Mouse (Mus musculus) midbrain, embryonic 16.5 days (tissue): Measurements from ENCODE around the gene Chst4. TPM values are rescaled to one million over a fixed set of nuclear protein-coding genes. Genes with fewer than 3 reads are reported as not detected.

Experiments used
- ATAC-seq: fragments of 200-750 bp; cut with Nextera tagmentation; 2 replicates; pipeline ENCODE4 v1.8.0; 2017; ENCODE audit warnings: moderate TSS enrichment
- H3K27ac ChIP-seq: fragments of 300-500 bp; sonication (generic); 2 replicates; pipeline ENCODE4 v1.5.1; 2014; ENCODE audit warnings: mild to moderate bottlenecking, low read length, mixed read lengths
- H3K27me3 ChIP-seq: fragments of 300-500 bp; sonication (generic); 2 replicates; pipeline ENCODE4 v1.6.1; 2014; ENCODE audit warnings: low read depth, low read length, mixed read lengths; ENCODE audit not compliant: control insufficient read depth, insufficient read depth
- H3K36me3 ChIP-seq: fragments of 300-500 bp; sonication (generic); 2 replicates; pipeline ENCODE4 v1.6.1; 2014; ENCODE audit warnings: mild to moderate bottlenecking, low read length, moderate library complexity, mixed read lengths; ENCODE audit not compliant: control insufficient read depth, insufficient read depth
- H3K4me1 ChIP-seq: fragments of 300-500 bp; sonication (generic); 2 replicates; pipeline ENCODE4 v1.6.1; 2014; ENCODE audit warnings: mild to moderate bottlenecking, low read length, mixed read lengths; ENCODE audit not compliant: control insufficient read depth, insufficient read depth
- H3K4me2 ChIP-seq: fragments of 300-500 bp; sonication (generic); 2 replicates; pipeline ENCODE4 v1.6.1; 2014; ENCODE audit warnings: mild to moderate bottlenecking, low read length, mixed read lengths
- H3K4me3 ChIP-seq: fragments of 300-500 bp; sonication (generic); 2 replicates; pipeline ENCODE4 v1.5.1; 2014; ENCODE audit warnings: low read depth, mild to moderate bottlenecking, low read length, moderate library complexity, mixed read lengths
- H3K9ac ChIP-seq: fragments of 300-500 bp; sonication (generic); 2 replicates; pipeline ENCODE4 v1.6.1; 2014; ENCODE audit warnings: low read depth, low read length, mixed read lengths
- H3K9me3 ChIP-seq: fragments of 300-500 bp; sonication (generic); replicated peaks from 2 replicates; pipeline ENCODE4 v1.6.1; 2014; ENCODE audit warnings: mild to moderate bottlenecking, low read length, mixed read lengths; ENCODE audit not compliant: control insufficient read depth, poor library complexity, severe bottlenecking
- WGBS: fragments of 180-500 bp; shearing (Covaris S2); extraction: QIAGEN DNeasy Blood & Tissue Kit; methylation state at CpG from one replicate; pipeline ENCODE4 v1.1.7; 2014; 5-methylcytosine and 5-hydroxymethylcytosine counted together
- polyA plus RNA-seq: library from polyadenylated mRNA; unstranded; fragments of >200 nt; fragmentation: Nextera tagmentation; extraction: Ambion mirVana; gene quantifications from 2 replicates; pipeline ENCODE4 v1.2.1, GENCODE M21; 2015

Chst4 gene
- polyA plus RNA-seq, result not detected in 2 replicates

GRCm38 (mm10) chr8:110039659-110040058 is at the start of gene Chst4:
Gene Chst4, minus strand, starts transcription at chr8:110039740.
- no peaks in the 10 kb centered on the region for H3K4me1 ChIP-seq
- WGBS, result 85% methylated on average over 5 of the region's 5 CpGs
- H3K9ac ChIP-seq, result no peak within 1 kb of the TSS
- no peaks in the 10 kb centered on the region for H3K9me3 ChIP-seq
- no peak within 1 kb of the TSS for H3K27ac ChIP-seq
- H3K36me3 ChIP-seq, result no peaks in the 10 kb centered on the region
- H3K4me2 ChIP-seq, result no peak within 1 kb of the TSS
- no peaks in the 10 kb centered on the region for H3K27me3 ChIP-seq
- ATAC-seq, result no peak
- no peak within 1 kb of the TSS for H3K4me3 ChIP-seq

- H3K4me1 ChIP-seq, result peaks cover 18% of the 10 kb centered on the region
- no peak for ATAC-seq
- no peak overlapping the region for H3K4me2 ChIP-seq
- H3K36me3 ChIP-seq, result peaks cover 31% of the 10 kb centered on the region
- H3K9me3 ChIP-seq, result no peaks in the 10 kb centered on the region
- 78% methylated on average over 11 of the region's 11 CpGs for WGBS
- no peak overlapping the region for H3K9ac ChIP-seq
- H3K4me3 ChIP-seq, result no peak overlapping the region
- H3K27ac ChIP-seq, result no peak overlapping the region
- H3K27me3 ChIP-seq, result no peaks in the 10 kb centered on the region
Measured at GRCm38 (mm10) chr8:110082416-110083105, 43.0 kb upstream of the Chst4 start.

GRCm38 (mm10) chr8:110079282-110080221 is 40.0 kb upstream of the Chst4 start, which contains the start of gene Zfp612:
Gene Zfp612, plus strand, starts transcription at chr8:110079746.
- 6% methylated on average over 52 of the region's 54 CpGs for WGBS
- Histone ChIP-seq H3K4me3 (peak within 1 kb of the TSS; percentile 56), H3K27me3 (no peaks in the 10 kb centered on the region), H3K9ac (peak within 1 kb of the TSS; percentile 72), H3K36me3 (peaks cover 6% of the 10 kb centered on the region; the same call in 1 of the 2 replicates), H3K4me2 (peak within 1 kb of the TSS; percentile 88), H3K27ac (peak within 1 kb of the TSS; percentile 59), H3K4me1 (peaks cover 18% of the 10 kb centered on the region), H3K9me3 (no peaks in the 10 kb centered on the region)
- ATAC-seq, result peak; percentile 97

DNA sequence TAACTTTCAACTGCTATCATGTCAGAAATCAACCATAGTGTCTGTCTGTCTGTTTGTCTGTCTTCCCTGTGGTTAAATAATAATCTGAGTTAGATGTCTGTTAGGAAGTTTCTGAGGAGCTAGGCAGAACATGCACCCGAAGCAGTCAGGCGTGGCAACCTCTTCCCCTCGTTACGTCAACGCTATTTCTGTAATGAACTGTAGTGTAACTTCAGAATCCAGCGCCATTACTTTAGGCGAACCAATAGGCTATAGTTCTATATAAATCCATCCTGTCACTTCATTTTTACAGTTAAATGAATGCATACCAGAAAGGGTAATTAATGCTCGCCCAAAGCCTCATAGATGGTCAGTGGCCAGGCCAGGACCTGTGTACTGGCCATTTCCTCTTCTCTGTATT is 35.0 kb upstream of the Chst4 start:
- H3K27ac ChIP-seq, result no peak overlapping the region
- H3K4me2 ChIP-seq, result no peak overlapping the region
- no peaks in the 10 kb centered on the region for H3K36me3 ChIP-seq
- H3K27me3 ChIP-seq, result no peaks in the 10 kb centered on the region
- no peaks in the 10 kb centered on the region for H3K9me3 ChIP-seq
- no peak overlapping the region for H3K9ac ChIP-seq
- ATAC-seq, result no peak
- no peaks in the 10 kb centered on the region; the same call in 1 of the 2 replicates for H3K4me1 ChIP-seq
- H3K4me3 ChIP-seq, result no peak overlapping the region
- WGBS, result 84% methylated on average over 8 of the region's 8 CpGs

DNA sequence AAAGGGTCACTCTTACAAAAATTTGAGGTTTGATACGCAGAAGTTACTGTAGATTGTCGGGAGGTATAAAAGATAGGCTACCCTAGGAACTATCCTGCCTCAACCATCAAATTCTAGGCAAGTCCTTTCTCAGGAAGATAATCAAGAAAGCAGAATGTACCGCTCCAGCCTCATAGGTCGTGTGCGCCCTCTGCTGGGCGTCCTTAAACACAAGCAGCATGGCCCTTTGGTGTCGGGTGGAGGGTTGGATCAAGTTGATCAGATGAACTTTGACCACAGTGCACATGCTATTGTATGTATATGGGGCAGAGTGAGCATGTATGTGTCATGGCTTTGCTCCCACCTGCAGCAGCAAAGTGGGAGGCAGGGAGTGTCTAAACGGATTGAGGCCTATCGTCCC is 32.1 kb upstream of the Chst4 start:
- no peak for ATAC-seq

DNA sequence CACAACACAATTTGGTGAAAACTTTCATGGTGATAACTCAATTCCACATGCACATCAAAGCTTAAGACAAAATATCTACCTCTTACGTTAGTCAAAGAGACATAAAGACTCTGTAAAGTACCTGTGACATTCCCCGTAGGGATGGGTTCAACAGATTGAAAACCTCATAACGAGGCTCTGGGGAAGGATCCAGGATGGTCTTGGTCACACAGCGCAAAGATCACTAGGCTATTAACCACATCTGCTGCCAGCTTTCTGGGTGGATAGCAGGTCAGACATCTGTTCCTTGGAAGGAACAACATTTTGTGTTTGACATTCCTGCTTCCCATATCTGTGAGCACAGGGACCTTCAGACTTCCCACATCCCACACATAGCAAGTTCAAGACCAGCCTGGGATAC is 30.2 kb upstream of the Chst4 start:
- Histone ChIP-seq H3K4me1 (no peaks in the 10 kb centered on the region), H3K4me3 (no peak overlapping the region), H3K27ac (no peak overlapping the region), H3K4me2 (no peak overlapping the region), H3K36me3 (no peaks in the 10 kb centered on the region), H3K9ac (no peak overlapping the region), H3K9me3 (no peaks in the 10 kb centered on the region), H3K27me3 (no peaks in the 10 kb centered on the region)
- no peak for ATAC-seq
- 92% methylated on average over 4 of the region's 4 CpGs for WGBS

More for the DNA sequence above, 32.1 kb upstream of the Chst4 start:
- Histone ChIP-seq H3K36me3 (no peaks in the 10 kb centered on the region), H3K4me2 (no peak overlapping the region), H3K4me1 (no peaks in the 10 kb centered on the region), H3K9me3 (no peaks in the 10 kb centered on the region), H3K4me3 (no peak overlapping the region), H3K9ac (no peak overlapping the region), H3K27me3 (no peaks in the 10 kb centered on the region), H3K27ac (no peak overlapping the region)
- WGBS, result 17% methylated on average over 9 of the region's 9 CpGs

DNA sequence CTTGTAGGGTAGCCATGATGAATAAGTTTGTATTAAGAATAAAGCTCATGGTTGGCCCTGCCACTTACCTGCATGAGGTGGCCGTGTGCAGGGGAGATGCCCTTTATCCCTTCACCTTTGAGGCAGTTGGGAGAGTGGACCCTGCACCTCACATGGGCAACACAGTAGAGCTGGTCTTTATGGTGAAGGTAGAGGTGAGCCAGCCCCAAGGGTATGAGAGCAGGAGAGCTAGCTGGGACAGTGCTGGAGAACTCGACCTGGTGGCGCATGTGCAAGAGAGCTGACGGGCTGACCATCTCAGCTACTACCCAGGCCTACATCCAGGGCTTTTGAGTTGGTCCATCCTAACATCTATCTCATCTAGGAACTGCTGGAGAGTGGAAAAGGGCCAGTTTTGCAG is 26.1 kb upstream of the Chst4 start:
- Histone ChIP-seq H3K9me3 (no peaks in the 10 kb centered on the region), H3K4me3 (no peak overlapping the region), H3K27me3 (no peaks in the 10 kb centered on the region), H3K9ac (no peak overlapping the region), H3K4me1 (no peaks in the 10 kb centered on the region), H3K27ac (no peak overlapping the region), H3K4me2 (no peak overlapping the region), H3K36me3 (no peaks in the 10 kb centered on the region)
- ATAC-seq, result no peak
- 92% methylated on average over 4 of the region's 4 CpGs for WGBS

GRCm38 (mm10) chr8:110064606-110065365 is 25.2 kb upstream of the Chst4 start:
- Histone ChIP-seq H3K27me3 (no peaks in the 10 kb centered on the region), H3K27ac (no peak overlapping the region)
- 93% methylated on average over 18 of the region's 18 CpGs for WGBS

More at GRCm38 (mm10) chr8:110064606-110065365, 25.2 kb upstream of the Chst4 start:
- H3K9ac ChIP-seq, result no peak overlapping the region
- H3K4me3 ChIP-seq, result no peak overlapping the region
- no peaks in the 10 kb centered on the region for H3K9me3 ChIP-seq
- no peaks in the 10 kb centered on the region for H3K4me1 ChIP-seq
- H3K4me2 ChIP-seq, result no peak overlapping the region
- ATAC-seq, result no peak
- H3K36me3 ChIP-seq, result no peaks in the 10 kb centered on the region
